Mouse (Mus musculus) E14TG2a.4 (cell line): Measurements from ENCODE around the gene Hat1.
"Not testable (repeated sequence)": the region's sequence is repeated elsewhere in the genome, so short reads cannot be mapped to it uniquely, and the experiment has no call there.

Experiments used
- H3K27me3 ChIP-seq: 2 replicates; pipeline ENCODE4 v1.6.1; 2014; ENCODE audit warnings: low read length, control low read depth; ENCODE audit not compliant: insufficient read depth
- H3K36me3 ChIP-seq: 2 replicates; pipeline ENCODE4 v1.6.1; 2014; ENCODE audit warnings: low read length, control low read depth; ENCODE audit not compliant: insufficient read depth
- H3K4me1 ChIP-seq: replicated peaks from 2 replicates; pipeline ENCODE4 v1.6.1; 2014; ENCODE audit warnings: low read depth, low read length, control low read depth
- H3K4me3 ChIP-seq: replicated peaks from 2 replicates; pipeline ENCODE4 v1.5.1; 2014; ENCODE audit warnings: mild to moderate bottlenecking, low read length
- H3K9me3 ChIP-seq: 2 replicates; pipeline ENCODE4 v1.6.1; 2014; ENCODE audit warnings: low read length, control low read depth
- CTCF ChIP-seq: conservative IDR thresholded peaks from 2 replicates; pipeline ENCODE4 v1.5.1; 2014; ENCODE audit warnings: low read length
- NANOG ChIP-seq: IDR thresholded peaks from 2 replicates; pipeline ENCODE4 v1.6.1; 2014; ENCODE audit warnings: borderline replicate concordance, low read length, mixed read lengths
- POU5F1 ChIP-seq: IDR thresholded peaks from 2 replicates; pipeline ENCODE4 v1.6.1; 2014; ENCODE audit warnings: low read length, borderline replicate concordance

Hat1 gene

DNA sequence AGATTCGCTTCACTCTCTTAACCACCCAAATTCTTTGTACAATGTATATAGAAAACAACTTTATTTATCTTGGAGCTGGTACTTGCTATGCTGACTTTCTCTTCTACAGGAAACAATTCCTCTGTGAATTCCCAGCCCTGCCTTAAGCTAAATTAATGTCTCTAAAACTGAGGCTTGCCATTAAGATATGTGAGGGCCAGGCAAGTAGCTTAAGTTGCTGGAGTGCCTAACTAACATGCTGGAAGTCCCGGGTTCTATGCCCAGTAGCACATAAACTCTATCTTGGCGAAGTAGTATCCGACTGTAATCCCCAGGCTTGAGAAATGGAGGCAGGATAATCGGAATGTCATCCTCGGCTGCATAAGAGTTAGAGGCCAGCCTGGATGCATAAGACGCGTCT lies 20.7 kb upstream of the Hat1 start:
- H3K9me3 ChIP-seq = no peaks in the 10 kb centered on the region
- no peaks in the 10 kb centered on the region for H3K27me3 ChIP-seq
- peaks cover 36% of the 10 kb centered on the region for H3K4me1 ChIP-seq
- TF ChIP-seq NANOG (no peak), CTCF (no peak), POU5F1 (no peak)
- peak overlapping the region; percentile 92 for H3K4me3 ChIP-seq
- no peaks in the 10 kb centered on the region for H3K36me3 ChIP-seq

DNA sequence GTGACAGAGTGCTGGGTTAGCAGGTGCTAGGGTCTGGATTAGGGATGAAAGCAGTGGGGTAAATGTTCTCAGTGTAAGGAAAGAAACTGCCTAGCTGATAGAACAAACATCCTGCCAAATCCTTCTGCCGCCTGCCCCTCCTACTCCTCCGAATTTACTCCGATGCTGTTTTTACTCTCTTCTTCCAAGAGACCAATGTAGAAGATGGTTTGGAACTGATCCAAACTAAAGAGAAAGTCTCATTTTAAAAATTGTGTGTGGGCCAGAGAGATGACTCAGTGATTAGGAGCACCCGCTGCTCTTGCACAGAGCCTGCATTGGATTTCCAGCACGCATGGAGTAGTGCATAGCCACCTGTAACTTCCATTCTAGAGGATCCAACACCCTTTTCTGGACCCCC lies 17.0 kb upstream of the Hat1 start:
- no peak overlapping the region for H3K4me3 ChIP-seq
- peaks cover 13% of the 10 kb centered on the region for H3K36me3 ChIP-seq
- H3K4me1 ChIP-seq = peaks cover 30% of the 10 kb centered on the region
- no peak for TF ChIP-seq NANOG
- no peaks in the 10 kb centered on the region for H3K27me3 ChIP-seq
- H3K9me3 ChIP-seq = no peaks in the 10 kb centered on the region

DNA sequence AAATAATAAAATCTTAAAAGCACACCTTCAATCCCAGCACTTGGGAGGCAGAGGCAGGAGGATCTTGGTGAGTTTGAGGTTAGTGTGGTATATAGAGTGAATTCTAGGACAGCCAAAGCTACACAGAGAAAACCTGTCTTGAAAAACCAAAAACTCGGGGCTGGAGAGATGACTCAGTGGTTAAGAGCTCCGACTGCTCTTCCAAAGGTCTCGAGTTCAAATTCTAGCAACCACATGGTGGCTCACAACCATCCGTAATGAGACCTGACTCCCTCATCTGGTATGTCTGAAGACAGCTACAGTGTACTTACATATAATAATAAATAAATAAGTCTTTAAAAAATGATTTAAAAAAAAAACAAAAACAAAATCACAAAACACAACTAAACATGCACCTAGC lies 16.5 kb upstream of the Hat1 start:
- Histone ChIP-seq H3K4me1 (peaks cover 32% of the 10 kb centered on the region), H3K36me3 (peaks cover 13% of the 10 kb centered on the region)
- not testable (repeated sequence) for H3K9me3 ChIP-seq, H3K27me3 ChIP-seq, H3K4me3 ChIP-seq

DNA sequence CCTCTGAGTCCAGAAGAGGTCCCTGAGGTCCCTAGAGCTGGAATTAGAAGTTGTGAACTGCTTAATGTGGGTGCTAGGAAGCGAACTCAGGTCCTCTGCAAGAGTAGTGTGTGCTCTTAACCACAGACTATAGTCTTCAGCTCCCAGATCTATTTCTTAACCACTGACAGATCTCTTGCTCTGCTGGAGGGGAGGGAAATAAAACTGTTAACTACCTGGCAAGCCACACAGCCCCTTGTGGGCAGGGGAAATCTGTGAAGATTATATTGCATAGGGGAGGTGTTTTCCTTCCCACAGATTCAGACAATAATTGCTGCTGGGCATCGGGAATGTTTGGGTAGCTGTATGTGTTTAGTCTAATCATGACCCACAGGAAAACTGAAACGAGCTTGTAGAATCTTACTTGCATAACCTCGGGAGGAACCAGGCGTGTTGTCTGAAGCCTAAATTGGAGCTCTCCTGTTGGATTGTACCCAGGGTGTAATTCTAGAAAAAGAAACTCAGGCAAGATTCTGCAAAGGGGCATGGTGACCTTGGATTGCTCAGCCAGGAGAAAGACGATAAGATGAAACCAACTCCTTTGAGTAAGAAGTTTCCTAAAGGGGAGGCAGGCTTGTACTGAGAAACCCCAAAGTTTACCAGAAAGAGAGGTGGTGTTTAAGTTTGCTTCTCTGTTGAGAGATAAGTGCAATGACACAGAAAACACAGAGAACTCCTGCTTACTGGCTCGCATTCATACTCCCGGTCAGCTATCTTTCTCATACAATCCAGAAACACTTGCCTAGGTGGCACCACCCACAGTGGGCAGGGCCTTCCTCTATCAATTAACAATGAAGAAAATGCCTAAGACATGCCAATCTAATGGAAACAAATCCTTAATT lies 14.2 kb upstream of the Hat1 start:
- TF ChIP-seq POU5F1 (no peak), NANOG (no peak), CTCF (no peak)
- no peaks in the 10 kb centered on the region for H3K9me3 ChIP-seq
- no peak overlapping the region for H3K4me3 ChIP-seq
- peaks cover 43% of the 10 kb centered on the region for H3K4me1 ChIP-seq
- H3K27me3 ChIP-seq = no peaks in the 10 kb centered on the region
- H3K36me3 ChIP-seq = peaks cover 13% of the 10 kb centered on the region

DNA sequence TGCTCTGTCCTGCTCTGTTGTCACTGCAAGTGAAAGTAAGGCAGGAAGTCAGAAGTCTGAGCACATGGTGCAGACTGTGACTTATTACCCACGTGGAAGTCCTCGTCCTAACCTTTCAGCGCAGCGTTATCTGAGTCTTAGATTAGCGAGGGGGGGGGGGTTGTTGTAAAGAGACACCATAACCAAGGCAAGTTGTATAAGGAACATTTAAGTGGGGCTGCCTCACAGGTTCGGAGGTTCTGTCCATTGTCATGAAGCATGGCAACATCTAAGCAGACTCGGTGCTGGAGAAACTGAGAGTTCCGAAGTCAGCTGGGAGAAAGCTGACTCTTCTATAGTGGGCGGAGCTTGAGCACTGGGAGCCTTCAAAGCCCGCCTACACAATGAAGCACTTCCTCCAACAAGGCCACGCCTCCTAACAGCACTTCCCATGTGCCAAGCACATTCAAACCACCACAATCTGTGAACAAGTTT lies 12.3 kb upstream of the Hat1 start:
- peaks cover 13% of the 10 kb centered on the region for H3K36me3 ChIP-seq
- TF ChIP-seq NANOG = no peak
- TF ChIP-seq POU5F1 = no peak
- TF ChIP-seq CTCF = no peak
- no peaks in the 10 kb centered on the region for H3K27me3 ChIP-seq
- peaks cover 47% of the 10 kb centered on the region for H3K4me1 ChIP-seq
- peak overlapping the region; percentile 78 for H3K4me3 ChIP-seq
- H3K9me3 ChIP-seq = no peaks in the 10 kb centered on the region

DNA sequence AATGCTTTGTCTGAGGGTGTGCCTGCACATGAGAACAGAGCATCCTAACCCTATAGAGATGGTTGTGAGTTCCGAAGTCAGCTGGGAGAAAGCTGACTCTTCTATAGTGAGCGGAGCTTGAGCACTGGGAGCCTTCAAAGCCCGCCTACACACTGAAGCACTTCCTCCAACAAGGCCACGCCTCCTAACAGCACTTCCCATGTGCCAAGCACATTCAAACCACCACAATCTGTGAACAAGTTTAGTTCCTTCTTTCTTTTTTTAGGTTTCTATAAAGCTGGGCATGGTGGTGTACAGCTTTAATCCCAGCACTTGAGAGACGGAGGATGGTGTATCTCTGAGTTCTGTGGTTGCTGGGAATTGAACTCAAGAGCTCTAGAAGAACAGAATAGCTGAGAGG lies 11.3 kb upstream of the Hat1 start:
- no peaks in the 10 kb centered on the region for H3K9me3 ChIP-seq
- peaks cover 47% of the 10 kb centered on the region for H3K4me1 ChIP-seq
- H3K27me3 ChIP-seq = no peaks in the 10 kb centered on the region
- no peak for TF ChIP-seq CTCF
- TF ChIP-seq POU5F1 = no peak
- no peak for TF ChIP-seq NANOG
- H3K36me3 ChIP-seq = peaks cover 13% of the 10 kb centered on the region
- no peak overlapping the region for H3K4me3 ChIP-seq

DNA sequence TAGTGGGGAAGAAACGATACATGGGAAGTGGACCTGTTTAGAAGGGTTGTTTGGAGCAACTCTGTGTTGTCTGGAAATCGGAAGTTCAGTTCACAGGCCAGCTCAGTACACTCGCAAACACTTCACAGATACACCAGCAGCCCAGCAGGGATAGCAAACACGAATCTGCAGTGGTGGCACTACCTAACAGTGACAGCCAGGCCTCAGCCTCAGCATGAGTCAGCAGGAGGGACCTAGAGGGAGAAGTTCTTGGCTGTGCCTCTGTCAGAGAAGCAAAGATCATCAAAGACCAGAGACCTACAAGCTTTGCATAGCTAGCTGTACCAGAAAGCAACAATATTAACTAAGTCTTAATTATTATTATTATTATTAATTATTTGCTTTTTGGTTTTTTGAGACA lies 6.8 kb upstream of the Hat1 start:
- Histone ChIP-seq H3K4me3 (peak overlapping the region; percentile 17; the same call in 1 of the 2 replicates), H3K36me3 (no peaks in the 10 kb centered on the region), H3K4me1 (peaks cover 47% of the 10 kb centered on the region), H3K27me3 (no peaks in the 10 kb centered on the region), H3K9me3 (no peaks in the 10 kb centered on the region)
- TF ChIP-seq CTCF = no peak
- TF ChIP-seq POU5F1 = no peak
- no peak for TF ChIP-seq NANOG

DNA sequence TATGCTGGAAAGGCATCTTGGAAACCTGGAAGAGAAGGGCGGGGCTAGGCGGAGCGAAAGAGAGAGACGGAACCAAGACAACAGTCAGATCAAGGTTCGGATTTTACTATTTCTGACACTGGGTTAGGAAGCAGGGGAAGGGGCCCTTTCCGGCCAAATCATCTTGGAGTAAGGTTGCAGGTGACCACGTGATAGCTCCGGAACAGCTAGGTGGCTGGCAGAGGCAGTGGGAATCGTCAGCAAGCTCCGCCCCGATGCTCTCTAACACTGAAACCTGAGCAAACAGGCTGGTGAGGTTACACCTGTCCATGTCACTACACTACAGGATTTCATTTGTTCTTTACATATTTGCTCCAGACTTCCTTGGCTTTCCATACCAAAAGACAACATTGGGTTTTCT lies 4.9 kb upstream of the Hat1 start:
- Histone ChIP-seq H3K9me3 (no peaks in the 10 kb centered on the region), H3K36me3 (no peaks in the 10 kb centered on the region), H3K27me3 (no peaks in the 10 kb centered on the region), H3K4me1 (peaks cover 51% of the 10 kb centered on the region), H3K4me3 (peak overlapping the region; percentile 61)
- no peak for TF ChIP-seq NANOG
- no peak for TF ChIP-seq POU5F1
- TF ChIP-seq CTCF = no peak

DNA sequence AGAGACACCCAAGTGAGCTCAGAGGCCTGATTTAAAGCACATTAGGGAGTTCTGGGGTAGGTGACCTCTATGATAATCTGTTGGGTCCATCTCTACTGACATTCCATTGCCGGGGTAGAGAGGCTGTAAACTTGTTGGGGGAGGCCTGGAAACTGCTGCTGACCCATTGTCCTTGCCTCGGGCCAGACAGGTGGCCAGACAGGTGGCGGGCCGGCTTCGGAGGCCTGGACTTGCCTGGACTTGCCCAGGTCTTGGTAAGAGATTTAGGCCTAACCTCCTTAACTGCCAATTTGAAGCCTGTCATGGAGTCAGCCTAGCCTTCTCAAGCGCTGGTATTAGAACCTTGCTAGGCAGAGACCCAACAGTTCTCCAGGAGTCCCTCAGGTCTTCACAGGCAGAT lies 992 bp upstream of the Hat1 start:
- Histone ChIP-seq H3K4me3 (peak overlapping the region; percentile 99), H3K36me3 (peaks cover 30% of the 10 kb centered on the region), H3K27me3 (no peaks in the 10 kb centered on the region), H3K9me3 (no peaks in the 10 kb centered on the region), H3K4me1 (peaks cover 68% of the 10 kb centered on the region)
- TF ChIP-seq CTCF (no peak), POU5F1 (no peak), NANOG (no peak)
